Mouse (Mus musculus) lung, postnatal 0 days (tissue): ENCODE measurements around the gene Arhgef28.

ENCODE experiments used
- CTCF ChIP-seq: IDR thresholded peaks from 2 replicates; pipeline ENCODE4 v1.5.1; 2016; ENCODE audit warnings: antibody characterized with exemption, mild to moderate bottlenecking
- EP300 ChIP-seq: IDR thresholded peaks from 2 replicates; pipeline ENCODE4 v1.6.1; 2016; ENCODE audit warnings: antibody characterized with exemption, mild to moderate bottlenecking, control low read depth

DNA sequence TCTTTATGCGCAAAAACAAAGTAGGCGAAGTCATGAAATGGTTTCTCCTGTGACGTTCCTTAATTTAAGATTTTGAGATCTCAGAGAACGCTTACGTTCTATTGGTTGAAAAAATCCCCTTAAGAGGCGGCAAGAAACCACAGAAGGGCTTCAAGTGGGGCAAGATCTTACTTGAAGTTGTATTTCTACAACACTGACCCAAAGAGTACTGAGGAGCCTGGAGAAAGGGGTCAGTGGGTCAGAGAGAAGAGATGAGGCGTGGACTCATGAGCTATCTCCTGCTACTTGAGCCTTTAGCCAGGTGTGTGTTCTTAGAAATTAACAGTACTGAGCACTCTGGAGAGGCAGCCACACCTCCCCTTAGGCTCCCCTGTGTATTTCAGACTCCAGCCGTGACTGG lies 44.7 kb downstream of the Arhgef28 start:
- TF ChIP-seq CTCF = no peak
- no peak for TF ChIP-seq EP300
